Mouse (Mus musculus) hindbrain, embryonic 13.5 days (tissue): Measurements from ENCODE around the gene Gon7. TPM values are rescaled to one million over a fixed set of nuclear protein-coding genes. Genes with fewer than 3 reads are reported as not detected.

ENCODE experiments used
- polyA plus RNA-seq: library from polyadenylated mRNA; unstranded; fragments of >200 nt; fragmentation: Nextera tagmentation; extraction: Ambion mirVana; gene quantifications from 2 replicates; pipeline ENCODE4 v1.2.1, GENCODE M21; 2015

The Gon7 gene
- polyA plus RNA-seq, 1 experiment from 2014 or later = 55.3 TPM

Other genes starting within 250 kb of the Gon7 start
- gene Chga, start 202.8 kb downstream of the Gon7 start, polyA plus RNA-seq = 96.0 and 102 TPM in 2 replicates
- gene Itpk1, start 52.9 kb downstream of the Gon7 start, polyA plus RNA-seq = 23.0 and 23.4 TPM in 2 replicates
- gene Moap1, start 14.1 kb downstream of the Gon7 start, polyA plus RNA-seq = 51.7 and 54.3 TPM in 2 replicates
- gene Tmem251, start 14.0 kb downstream of the Gon7 start, polyA plus RNA-seq = 11.5 and 12.2 TPM in 2 replicates
- gene Gm28051, start within 50 bp of the Gon7 start, polyA plus RNA-seq = not detected in 2 replicates
- 36.9 and 37.0 TPM in 2 replicates for gene Ubr7, start 164 bp upstream of the Gon7 start, polyA plus RNA-seq
- 40.7 and 43.7 TPM in 2 replicates for gene Gm20604, start 869 bp upstream of the Gon7 start, polyA plus RNA-seq
- gene Btbd7, start 120.7 kb upstream of the Gon7 start, polyA plus RNA-seq = 17.0 and 17.1 TPM in 2 replicates
- gene Cox8c, start 141.5 kb upstream of the Gon7 start, polyA plus RNA-seq = not detected in 2 replicates
- gene Unc79, start 191.1 kb upstream of the Gon7 start, polyA plus RNA-seq = 7.1 and 7.6 TPM in 2 replicates